Mouse (Mus musculus) cerebellum, adult 2 months (tissue): ENCODE data around the gene 2200002D01Rik.

Experiments
- CTCF ChIP-seq: fragments of 200-500 bp; IDR thresholded peaks from 2 replicates; pipeline ENCODE4 v1.5.1; 2011; ENCODE audit warnings: low read depth, mild to moderate bottlenecking, control low read depth, low read length, moderate library complexity, borderline replicate concordance; ENCODE audit not compliant: insufficient read depth
- POLR2A ChIP-seq: fragments of 200-500 bp; IDR thresholded peaks from 2 replicates; pipeline ENCODE4 v1.6.1; 2011; ENCODE audit warnings: low read length, control low read depth, borderline replicate concordance; ENCODE audit not compliant: insufficient read depth

DNA sequence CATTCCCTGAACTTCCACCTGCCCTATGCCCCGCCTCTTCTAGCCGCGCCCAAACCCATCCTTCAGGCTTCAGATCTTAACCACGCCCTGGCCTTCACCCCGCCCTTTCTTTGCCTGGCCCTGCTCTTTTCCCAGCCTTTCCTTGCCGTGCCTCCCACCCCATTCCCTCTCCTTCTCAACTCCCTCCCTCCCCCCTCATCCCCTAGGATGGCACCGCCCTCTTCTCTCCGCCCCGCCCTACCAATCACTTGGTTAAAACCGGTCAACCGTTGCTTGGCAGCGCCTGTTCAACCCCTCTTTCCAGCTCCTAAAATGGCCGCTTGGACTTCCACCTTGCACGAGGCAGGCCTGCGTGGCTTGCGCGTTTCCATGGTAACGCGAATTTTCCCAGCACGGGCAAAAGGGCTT, 34.6 kb downstream of the 2200002D01Rik start, which contains the start of gene Catsperg1:
- TF ChIP-seq CTCF: no peak
- TF ChIP-seq POLR2A: no peak
